Mouse (Mus musculus): ENCODE measurements around the gene Gm4985.
"Not testable (repeated sequence)": the region's sequence is repeated elsewhere in the genome, so short reads cannot be mapped to it uniquely, and the experiment has no call there.

The Gm4985 gene

DNA sequence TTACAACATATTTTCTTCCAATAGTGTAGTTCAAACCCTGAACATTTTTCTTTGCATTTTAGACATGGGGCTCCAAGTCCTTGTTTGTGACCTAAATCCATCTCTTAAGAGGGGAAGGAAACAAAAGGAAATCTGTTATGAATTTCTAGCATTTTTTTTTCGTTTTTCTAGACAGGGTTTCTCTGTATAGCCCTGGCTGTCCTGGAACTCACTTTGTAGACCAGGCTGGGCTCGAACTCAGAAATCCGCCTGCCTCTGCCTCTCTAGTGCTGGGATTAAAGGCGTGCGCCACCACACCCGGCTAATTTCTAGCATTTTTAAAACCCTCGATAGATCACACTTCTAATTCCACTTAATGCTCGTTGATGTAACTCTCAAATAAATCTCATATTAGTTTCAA is at the start of gene Gm4985:
TSS of gene Gm4985 (minus strand) at position 101 of the 400 bp plus-strand sequence.
- not testable (repeated sequence) for DNase-seq (ENCODE audit: low spot score in 2 of 2)

DNA sequence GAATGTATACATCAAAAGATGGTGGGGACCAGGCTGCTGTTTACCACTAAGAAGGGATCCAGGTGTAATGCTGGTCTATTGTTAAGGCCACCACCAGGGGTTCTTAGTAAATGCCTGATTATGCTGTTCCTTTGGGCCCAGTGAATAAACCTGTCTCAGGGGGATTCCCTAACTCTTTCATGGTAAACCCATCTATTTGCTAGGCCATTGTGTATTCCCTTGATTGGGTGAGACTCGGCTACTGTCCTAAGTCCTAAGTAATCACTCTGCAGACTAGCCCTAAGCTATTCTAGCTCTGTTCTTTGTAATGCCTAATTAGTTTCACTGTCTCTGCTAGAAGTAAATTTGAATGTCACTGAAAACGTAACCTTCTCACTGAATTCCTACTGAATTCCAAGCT is 4.6 kb downstream of the Gm4985 start:
- DNase-seq (ENCODE audit: low spot score in 2 of 2) = no peak

Measured in right cerebral cortex, postnatal 10 days (tissue).